Mouse (Mus musculus) forebrain, postnatal 0 days (tissue): ENCODE measurements around the gene Zfp12. TPM values are rescaled to one million over a fixed set of nuclear protein-coding genes. Genes with fewer than 3 reads are reported as not detected.
A peak's percentile ranks its signal among the peaks of the same experiment; 100 is the strongest.

ENCODE experiments used
- ATAC-seq: fragments of 200-750 bp; cut with Nextera tagmentation; 2 replicates; pipeline ENCODE4 v1.8.0; 2017; ENCODE audit warnings: mild to moderate bottlenecking, moderate library complexity
- DNase-seq: peaks from one replicate; pipeline ENCODE4 v3.0.0-alpha.2; 2015
- H3K27ac ChIP-seq: fragments of 300-500 bp; sonication (generic); 2 replicates; pipeline ENCODE4 v1.5.1; 2014; ENCODE audit warnings: low read depth, mild to moderate bottlenecking, antibody characterized with exemption, low read length, moderate library complexity, mixed read lengths
- H3K27me3 ChIP-seq: fragments of 300-500 bp; sonication (generic); 2 replicates; pipeline ENCODE4 v1.6.1; 2014; ENCODE audit warnings: mild to moderate bottlenecking, low read length, mixed read lengths; ENCODE audit not compliant: insufficient read depth
- H3K36me3 ChIP-seq: fragments of 300-500 bp; sonication (generic); 2 replicates; pipeline ENCODE4 v1.6.1; 2014; ENCODE audit warnings: mild to moderate bottlenecking, moderate library complexity; ENCODE audit not compliant: insufficient read depth
- H3K4me1 ChIP-seq: fragments of 300-500 bp; sonication (generic); 2 replicates; pipeline ENCODE4 v1.6.1; 2014; ENCODE audit warnings: antibody characterized with exemption; ENCODE audit not compliant: insufficient read depth
- H3K4me2 ChIP-seq: fragments of 300-500 bp; sonication (generic); 2 replicates; pipeline ENCODE4 v1.6.1; 2014; ENCODE audit warnings: low read depth, mild to moderate bottlenecking, moderate library complexity
- H3K4me3 ChIP-seq: fragments of 300-500 bp; sonication (generic); 2 replicates; pipeline ENCODE4 v1.5.1; 2014; ENCODE audit warnings: low read depth, low read length, mixed read lengths
- H3K9ac ChIP-seq: fragments of 300-500 bp; sonication (generic); 2 replicates; pipeline ENCODE4 v1.6.1; 2014; ENCODE audit warnings: mild to moderate bottlenecking
- H3K9me3 ChIP-seq: fragments of 300-500 bp; sonication (generic); 2 replicates; pipeline ENCODE4 v1.6.1; 2016; ENCODE audit warnings: low read length
- CTCF ChIP-seq: sonication (generic); IDR thresholded peaks from 2 replicates; pipeline ENCODE4 v1.5.1; 2016; ENCODE audit warnings: antibody characterized with exemption, control low read depth, low read depth
- WGBS: fragments of 180-500 bp; shearing (Covaris S2); extraction: QIAGEN DNeasy Blood & Tissue Kit; methylation state at CpG from one replicate; pipeline ENCODE4 v1.1.7; 2014; 5-methylcytosine and 5-hydroxymethylcytosine counted together
- polyA plus RNA-seq: library from polyadenylated mRNA; unstranded; fragments of >200 nt; fragmentation: Nextera tagmentation; extraction: Ambion mirVana; gene quantifications from 2 replicates; pipeline ENCODE4 v1.2.1, GENCODE M21; 2015
- total RNA-seq: library from RNA; depleted of rRNA; stranded (reverse); fragments of >200 nt; gene quantifications from 2 replicates; pipeline ENCODE4 v1.2.3, GENCODE M21; 2014

Gene Zfp12
- total and polyA plus RNA-seq, 2 experiments from 2014 or later, result 14.0 to 37.1 TPM

DNA sequence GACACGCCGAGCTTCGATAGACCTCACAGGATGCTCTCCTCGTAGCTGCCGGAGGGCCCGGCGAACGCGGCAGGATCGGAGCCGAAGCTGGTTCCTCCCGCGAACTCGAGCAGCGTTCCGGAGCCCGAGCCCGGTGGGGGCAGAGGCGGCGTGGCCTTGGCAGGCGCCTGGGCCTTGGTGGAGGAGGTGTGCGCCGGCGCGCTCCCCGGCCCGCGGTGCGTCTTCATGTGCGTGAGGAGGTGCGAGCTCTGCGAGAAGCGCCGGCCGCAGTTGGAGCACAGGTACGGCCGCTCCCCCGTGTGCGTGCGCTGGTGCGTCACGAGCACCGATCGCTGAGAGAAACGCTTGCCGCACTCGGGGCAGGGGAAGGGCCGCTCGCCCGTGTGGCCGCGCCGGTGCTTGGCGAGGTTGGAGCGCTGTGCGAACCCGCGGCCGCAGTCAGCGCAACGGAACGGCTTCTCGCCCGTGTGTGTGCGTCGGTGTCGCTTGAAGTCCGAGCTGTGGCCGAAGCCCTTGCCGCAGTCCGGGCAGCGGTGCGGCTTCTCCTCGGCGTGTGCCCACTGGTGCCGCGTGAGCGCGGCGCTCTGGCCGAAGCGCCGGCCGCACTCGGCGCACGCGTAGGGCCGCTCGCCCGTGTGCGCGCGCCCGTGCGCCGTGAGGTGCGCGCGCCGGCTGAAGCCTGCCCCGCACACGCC lies 18.4 kb downstream of the Zfp12 start:
- H3K27ac ChIP-seq, result no peak overlapping the region
- H3K4me3 ChIP-seq, result peak overlapping the region; percentile 28
- ATAC-seq, result peak; percentile 38
- H3K9me3 ChIP-seq, result no peaks in the 10 kb centered on the region
- no peaks in the 10 kb centered on the region; the same call in 1 of the 2 replicates for H3K27me3 ChIP-seq
- peak overlapping the region; percentile 48 for H3K4me2 ChIP-seq
- peaks cover 58% of the 10 kb centered on the region for H3K36me3 ChIP-seq
- 12% methylated on average over 94 of the region's 103 CpGs for WGBS
- no peaks in the 10 kb centered on the region for H3K4me1 ChIP-seq
- peak; percentile 59 for DNase-seq
- no peak for TF ChIP-seq CTCF
- peak overlapping the region; percentile 18; the same call in 1 of the 2 replicates for H3K9ac ChIP-seq

DNA sequence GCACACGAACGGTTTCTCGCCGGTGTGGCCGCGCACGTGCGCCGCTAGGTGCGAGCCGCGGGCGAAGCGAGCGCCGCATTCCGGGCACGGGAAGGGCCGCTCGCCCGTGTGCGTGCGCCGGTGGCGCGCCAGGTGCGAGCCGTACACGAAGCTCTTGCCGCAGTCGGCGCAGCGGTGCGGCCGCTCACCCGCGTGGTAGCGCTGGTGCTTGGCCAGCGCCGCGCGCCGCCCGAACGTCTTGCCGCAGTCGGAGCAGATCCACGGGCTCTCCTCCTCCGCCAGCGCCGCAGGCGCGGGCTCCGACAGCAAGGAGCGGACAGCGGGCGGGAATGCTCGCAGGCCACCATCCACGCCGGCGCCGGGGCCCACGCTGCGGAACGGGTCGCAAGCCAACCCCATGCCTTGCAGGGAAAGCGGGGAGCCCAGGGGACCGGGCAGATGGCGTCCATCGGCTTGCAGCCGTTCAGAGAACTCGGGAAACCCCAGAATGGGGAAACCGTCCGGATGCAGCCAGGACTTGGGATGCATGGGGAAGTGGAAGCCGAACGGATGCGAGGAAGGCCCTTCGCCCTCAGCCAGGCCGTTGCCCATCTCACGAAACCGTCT lies 19.0 kb downstream of the Zfp12 start:
- WGBS, result 11% methylated on average over 81 of the region's 81 CpGs
- no peak for TF ChIP-seq CTCF
- H3K4me1 ChIP-seq, result no peaks in the 10 kb centered on the region
- no peaks in the 10 kb centered on the region for H3K9me3 ChIP-seq
- peak overlapping the region; percentile 28 for H3K4me3 ChIP-seq
- H3K4me2 ChIP-seq, result peak overlapping the region; percentile 48
- peak; percentile 42 for ATAC-seq
- peak; percentile 74 for DNase-seq
- no peaks in the 10 kb centered on the region; the same call in 1 of the 2 replicates for H3K27me3 ChIP-seq
- H3K36me3 ChIP-seq, result peaks cover 53% of the 10 kb centered on the region
- H3K9ac ChIP-seq, result peak overlapping the region; percentile 22
- no peak overlapping the region for H3K27ac ChIP-seq

DNA sequence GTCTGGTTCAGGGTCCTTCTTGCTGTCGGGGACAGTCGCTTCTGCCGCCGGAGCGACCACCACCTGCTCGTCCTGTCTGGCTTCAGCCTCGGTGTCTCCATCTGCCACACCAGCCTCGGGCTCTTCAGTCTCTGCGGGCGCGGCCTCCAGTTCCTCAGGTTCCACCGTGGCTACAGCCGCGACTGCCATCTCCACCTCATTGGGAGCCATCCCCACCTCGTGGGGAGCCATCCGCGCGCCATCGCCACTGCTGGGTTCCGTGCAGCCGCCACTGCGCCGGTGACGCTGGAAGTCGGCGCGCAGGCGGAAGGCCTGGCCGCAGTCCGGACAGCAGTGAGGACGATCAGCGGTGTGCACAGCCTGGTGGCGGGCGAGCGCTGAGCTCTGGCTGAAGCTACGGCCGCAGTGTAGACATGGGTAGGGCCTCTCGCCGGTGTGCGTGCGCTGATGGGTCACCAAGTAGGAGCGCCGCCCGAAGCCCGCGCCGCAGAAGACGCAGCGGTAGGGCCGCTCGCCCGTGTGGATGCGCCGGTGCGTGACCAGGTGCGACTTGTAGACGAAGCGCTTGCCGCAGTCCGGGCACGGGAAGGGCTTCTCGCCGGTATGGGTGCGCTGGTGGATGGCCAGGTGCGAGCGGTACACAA lies 19.6 kb downstream of the Zfp12 start:
- Histone ChIP-seq H3K27me3 (no peaks in the 10 kb centered on the region; the same call in 1 of the 2 replicates), H3K9me3 (no peaks in the 10 kb centered on the region), H3K4me2 (no peak overlapping the region; the same call in 1 of the 2 replicates), H3K9ac (0 out of 2 replicates have a peak overlapping the region, but pooled peaks have one; percentile 22), H3K4me1 (no peaks in the 10 kb centered on the region), H3K36me3 (peaks cover 55% of the 10 kb centered on the region), H3K4me3 (no peak overlapping the region), H3K27ac (no peak overlapping the region)
- ATAC-seq, result no peak
- 34% methylated on average over 66 of the region's 66 CpGs for WGBS
- TF ChIP-seq CTCF, result no peak
- peak; percentile 56 for DNase-seq

DNA sequence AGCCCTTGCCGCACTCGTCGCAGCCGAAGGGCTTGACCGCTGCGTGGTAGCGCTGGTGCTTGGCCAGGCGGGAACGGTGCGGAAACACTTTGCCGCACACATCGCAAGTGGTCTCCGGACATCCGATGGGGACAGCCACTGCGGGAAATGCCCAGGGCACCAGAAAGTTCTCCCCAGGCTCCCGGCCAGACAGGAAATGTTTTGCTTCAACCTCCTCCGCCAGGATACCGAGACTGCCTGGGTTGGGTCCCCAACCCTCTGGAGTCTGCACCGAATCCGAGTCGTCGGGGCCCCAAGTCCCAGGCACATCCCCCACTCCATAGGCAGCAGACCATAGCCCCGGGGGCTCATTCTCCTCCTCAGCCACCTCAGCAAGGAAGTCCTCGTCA lies 20.2 kb downstream of the Zfp12 start:
- TF ChIP-seq CTCF, result no peak
- H3K36me3 ChIP-seq, result peaks cover 60% of the 10 kb centered on the region
- no peak overlapping the region for H3K4me3 ChIP-seq
- ATAC-seq, result no peak
- H3K4me2 ChIP-seq, result no peak overlapping the region
- H3K4me1 ChIP-seq, result no peaks in the 10 kb centered on the region
- WGBS, result 43% methylated on average over 24 of the region's 24 CpGs
- DNase-seq, result no peak
- no peaks in the 10 kb centered on the region; the same call in 1 of the 2 replicates for H3K27me3 ChIP-seq
- no peaks in the 10 kb centered on the region for H3K9me3 ChIP-seq
- H3K27ac ChIP-seq, result no peak overlapping the region
- no peak overlapping the region for H3K9ac ChIP-seq

DNA sequence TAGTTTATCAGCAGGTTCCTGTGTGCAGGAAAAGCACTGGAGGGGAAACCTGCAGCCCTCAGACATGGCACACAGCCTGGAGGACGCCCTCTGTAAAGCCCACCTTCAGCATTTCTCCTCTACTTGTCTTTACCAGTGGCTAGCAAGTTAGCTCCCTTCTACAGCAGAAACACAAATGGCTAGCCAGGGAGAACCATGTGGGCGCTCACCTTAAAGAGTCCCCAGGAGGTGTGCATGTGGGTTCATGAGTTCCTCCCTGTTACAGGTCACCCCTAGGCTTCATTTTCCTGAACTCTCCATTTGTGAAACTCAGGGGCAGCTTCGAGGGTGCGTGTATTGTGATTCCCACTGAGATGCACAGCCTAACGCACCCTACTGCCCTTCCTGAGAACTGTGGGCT lies 20.8 kb downstream of the Zfp12 start:
- Histone ChIP-seq H3K36me3 (peaks cover 63% of the 10 kb centered on the region), H3K9me3 (no peaks in the 10 kb centered on the region), H3K27ac (no peak overlapping the region), H3K27me3 (no peaks in the 10 kb centered on the region; the same call in 1 of the 2 replicates), H3K9ac (no peak overlapping the region), H3K4me2 (no peak overlapping the region), H3K4me3 (no peak overlapping the region), H3K4me1 (no peaks in the 10 kb centered on the region)
- TF ChIP-seq CTCF, result no peak
- ATAC-seq (no peak), DNase-seq (no peak)
- WGBS, result 91% methylated on average over 5 of the region's 5 CpGs

DNA sequence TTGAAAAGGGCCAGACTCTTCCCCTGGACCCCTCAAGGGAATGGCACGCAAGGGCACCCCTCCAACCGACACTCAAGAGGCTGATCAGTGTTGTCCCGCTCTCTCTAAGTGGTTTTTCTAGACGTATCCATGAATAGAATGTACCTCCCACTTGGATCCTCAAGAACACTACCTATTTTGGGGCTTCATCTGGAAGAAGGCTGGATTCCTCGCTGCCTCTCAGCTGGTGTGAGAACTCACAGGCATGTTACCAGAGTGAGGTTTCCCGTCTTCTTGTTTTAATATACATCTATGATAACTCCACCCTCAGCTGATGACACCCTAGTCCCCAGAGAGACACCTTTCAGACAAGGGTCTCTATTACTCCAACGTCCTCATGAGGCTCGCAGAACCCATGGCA lies 26.7 kb downstream of the Zfp12 start:
- Histone ChIP-seq H3K27ac (no peak overlapping the region), H3K9ac (no peak overlapping the region), H3K36me3 (peaks cover 48% of the 10 kb centered on the region), H3K27me3 (no peaks in the 10 kb centered on the region), H3K9me3 (no peaks in the 10 kb centered on the region), H3K4me1 (no peaks in the 10 kb centered on the region), H3K4me3 (no peak overlapping the region), H3K4me2 (no peak overlapping the region)
- ATAC-seq, result no peak
- TF ChIP-seq CTCF, result no peak
- DNase-seq, result no peak
- WGBS, result 93% methylated on average over 8 of the region's 8 CpGs

DNA sequence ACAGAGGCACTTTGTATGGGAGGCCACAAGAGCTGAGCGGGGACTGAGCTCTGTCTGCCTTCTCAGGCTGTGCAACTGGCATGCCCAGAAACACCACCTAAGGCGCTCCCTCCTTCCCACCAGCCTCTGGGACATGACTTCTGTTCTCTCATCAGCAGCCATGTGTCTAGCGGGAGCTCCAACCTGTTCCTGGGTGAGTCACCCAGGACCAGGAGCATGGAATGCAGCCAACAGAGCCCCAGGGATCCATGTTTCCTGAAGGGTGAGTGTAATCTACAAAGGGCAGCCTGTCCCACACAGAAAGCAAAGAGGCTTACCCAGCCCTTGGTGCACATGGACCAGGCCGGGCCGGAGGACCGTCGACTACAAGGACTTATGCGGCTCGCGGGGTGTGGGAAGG lies 29.7 kb downstream of the Zfp12 start:
- no peak overlapping the region for H3K4me2 ChIP-seq
- H3K36me3 ChIP-seq, result peaks cover 41% of the 10 kb centered on the region
- ATAC-seq (no peak), DNase-seq (no peak)
- no peaks in the 10 kb centered on the region for H3K9me3 ChIP-seq
- H3K4me3 ChIP-seq, result no peak overlapping the region
- TF ChIP-seq CTCF, result no peak
- no peak overlapping the region for H3K27ac ChIP-seq
- H3K4me1 ChIP-seq, result peaks cover 8% of the 10 kb centered on the region; the same call in 1 of the 2 replicates
- no peaks in the 10 kb centered on the region for H3K27me3 ChIP-seq
- 86% methylated on average over 10 of the region's 10 CpGs for WGBS
- no peak overlapping the region for H3K9ac ChIP-seq
